Mouse (Mus musculus): Measurements from ENCODE around the gene Iqsec3. TPM values are rescaled to one million over a fixed set of nuclear protein-coding genes. Genes with fewer than 3 reads are reported as not detected.

The Iqsec3 gene
- total RNA-seq, 2 experiments from 2014 or later, result 47.8 to 49.0 TPM

DNA sequence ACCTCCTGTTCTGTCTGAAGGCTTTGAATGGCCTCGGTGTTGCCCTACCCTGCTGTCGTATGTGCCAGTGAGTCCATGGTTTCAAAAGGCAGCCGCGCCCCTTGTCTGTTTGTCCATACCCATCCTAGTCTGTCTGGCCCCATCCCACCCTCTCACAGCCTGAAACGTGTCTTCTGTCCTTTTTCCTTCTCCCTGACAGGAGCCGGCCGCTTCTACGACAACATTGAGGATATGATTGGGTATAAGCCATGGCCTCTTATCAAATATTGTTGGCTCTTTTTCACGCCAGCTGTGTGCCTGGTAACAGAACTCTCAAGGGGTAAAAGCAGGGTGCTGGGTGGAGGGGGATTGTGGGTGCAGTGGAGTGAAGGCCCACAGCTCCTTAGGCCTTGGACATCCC lies 137.6 kb downstream of the Iqsec3 start:
- intact Hi-C loops (cut with DNase I), result loop anchor here (5.0 kb wide), 1 partner anchor 196 kb away; no protein-coding TSS in a partner anchor

DNA sequence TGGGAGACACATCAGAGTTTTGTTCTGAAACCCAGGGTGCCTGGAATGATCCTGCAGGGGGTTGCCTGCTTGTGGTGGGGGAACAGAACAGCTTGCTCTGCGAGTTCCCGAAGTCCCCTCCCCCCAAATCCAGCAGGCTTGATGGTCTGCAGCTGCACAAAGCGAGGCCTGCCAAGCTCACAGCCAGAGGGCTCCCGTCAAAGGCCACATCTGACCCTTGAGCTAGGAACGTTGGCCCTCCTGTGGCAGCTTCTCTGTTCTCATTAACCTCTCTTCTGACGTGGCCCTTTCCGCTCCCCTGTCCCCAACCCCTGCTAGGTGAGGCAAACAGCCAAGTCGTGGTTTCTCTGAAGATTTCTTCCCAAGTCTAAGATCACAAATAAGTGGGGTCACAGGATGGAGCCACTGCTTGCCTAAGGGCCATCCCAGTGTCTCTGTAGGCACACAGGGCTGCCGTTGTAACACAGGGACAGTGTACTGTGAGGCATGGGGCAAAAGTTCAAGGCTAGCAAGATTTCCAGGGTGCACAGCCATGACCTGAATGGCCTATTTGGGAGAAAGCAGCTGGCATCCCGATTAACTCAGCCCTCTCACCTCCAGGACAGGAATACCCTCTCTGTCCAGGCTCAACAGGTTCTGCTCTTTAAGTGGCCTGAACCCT lies 143.5 kb downstream of the Iqsec3 start:
- peak in 1 of 2 experiments; percentile 87 for DNase-seq (ENCODE audit: extremely low spot score in 1 of 2, low spot score in 2 of 2)
- intact Hi-C loops (cut with DNase I), result no loop called here

More for the DNA sequence above, 137.6 kb downstream of the Iqsec3 start:
- DNase-seq (ENCODE audit: extremely low spot score in 1 of 2, low spot score in 2 of 2), result no peak

DNA sequence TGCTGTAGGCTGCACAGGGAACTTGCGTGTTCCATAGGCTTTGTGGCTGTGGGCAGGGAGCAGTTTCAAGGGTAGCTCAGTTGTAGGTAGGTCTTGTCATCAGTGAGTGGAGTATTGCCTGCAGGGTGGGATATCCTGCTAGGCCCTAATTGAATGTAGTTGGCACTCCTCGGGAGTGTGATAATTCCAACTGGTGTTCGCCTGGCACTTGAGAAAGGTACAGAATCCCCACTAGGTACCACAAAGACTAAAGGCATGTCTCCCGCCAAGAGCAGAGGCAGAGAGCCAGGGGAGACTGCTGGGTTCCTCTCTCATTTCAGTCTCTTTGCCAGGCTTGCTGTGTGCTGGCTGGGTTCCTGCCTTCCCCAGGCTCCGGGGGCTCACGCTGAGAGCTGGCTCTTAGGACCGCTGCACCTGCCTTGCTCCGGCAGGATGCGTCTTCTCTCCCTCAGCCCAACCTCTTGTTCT lies 145.0 kb downstream of the Iqsec3 start:
- peak; percentile 42 to 81 for DNase-seq (ENCODE audit: extremely low spot score in 1 of 2, low spot score in 2 of 2)

DNA sequence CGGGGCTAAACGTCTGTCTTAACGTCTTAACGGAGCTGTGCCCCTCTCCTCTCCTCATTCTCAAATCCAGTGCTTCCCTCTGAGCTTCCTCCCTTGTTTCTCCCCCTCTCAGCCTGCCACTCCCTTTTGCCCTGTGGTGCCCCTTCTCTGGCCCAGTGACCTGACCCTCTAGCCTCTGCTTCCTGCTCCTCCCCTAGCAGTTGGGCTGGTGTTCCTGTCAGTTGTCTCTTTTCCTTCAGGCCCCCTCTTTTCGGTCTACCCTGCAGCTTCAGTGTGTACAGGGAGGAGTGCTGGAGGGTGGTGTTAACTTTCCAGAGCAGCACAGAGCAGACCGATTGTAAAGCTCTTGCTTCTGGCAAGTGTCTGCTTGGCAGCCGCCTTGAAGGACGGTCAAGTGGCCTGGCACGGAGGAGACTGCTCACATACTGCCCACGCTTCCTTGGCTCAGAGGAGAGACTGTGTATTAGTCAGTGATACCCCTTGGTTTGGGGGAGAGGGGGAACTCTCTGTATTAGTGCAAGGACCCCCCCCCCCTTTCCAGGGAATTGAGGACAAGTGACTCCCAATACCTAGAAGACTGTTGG lies 146.9 kb downstream of the Iqsec3 start:
- intact Hi-C loops (cut with DNase I), result no loop called here
- DNase-seq (ENCODE audit: extremely low spot score in 1 of 2, low spot score in 2 of 2), result no peak

More for the DNA sequence above, 145.0 kb downstream of the Iqsec3 start:
- intact Hi-C loops (cut with DNase I), result no loop called here

DNA sequence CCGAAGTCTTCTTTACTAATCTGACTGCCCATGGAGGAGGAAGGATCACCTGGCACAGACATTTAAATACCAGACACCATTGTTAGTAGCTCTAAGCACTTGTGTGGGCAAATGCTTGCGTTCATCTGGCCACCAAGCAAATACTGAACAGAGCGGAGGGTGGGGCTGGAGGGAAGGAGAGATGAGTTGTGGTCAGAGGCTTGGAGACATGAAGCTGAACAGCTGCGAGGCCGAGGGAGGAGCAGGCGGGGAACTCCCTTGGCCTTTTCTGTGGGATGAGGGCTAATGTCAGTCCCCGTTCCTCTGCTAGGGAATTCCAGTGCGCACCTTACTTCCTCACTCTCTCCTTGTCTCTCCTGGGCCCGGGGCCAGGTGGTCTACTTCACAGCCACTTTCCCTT lies 147.7 kb downstream of the Iqsec3 start:
- no peak for DNase-seq (ENCODE audit: extremely low spot score in 1 of 2, low spot score in 2 of 2)
- intact Hi-C loops (cut with DNase I), result no loop called here

DNA sequence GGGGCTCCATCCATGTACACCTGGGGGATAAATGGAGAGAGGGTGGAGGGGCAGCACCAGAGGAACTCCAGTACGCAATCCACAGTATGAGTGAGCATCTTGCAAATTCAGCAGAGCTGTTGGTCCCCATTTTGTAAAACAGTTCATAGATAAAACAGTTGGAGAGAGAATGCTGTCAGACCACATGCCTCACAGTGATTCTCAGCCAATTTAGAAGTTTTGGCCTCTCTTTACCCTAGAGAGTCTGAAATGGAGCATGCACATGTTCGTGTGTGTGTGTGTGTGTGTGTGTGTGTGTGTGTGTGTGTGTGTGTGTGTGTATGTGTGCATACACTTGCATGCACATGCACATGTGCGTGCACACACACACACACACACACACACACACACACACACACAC lies 148.2 kb downstream of the Iqsec3 start:
- intact Hi-C loops (cut with DNase I), result no loop called here
- DNase-seq (ENCODE audit: extremely low spot score in 1 of 2, low spot score in 2 of 2), result no peak

Small RNA genes lying within 50 kb of the gene (microRNA-seq; reads per million reads assigned to microRNA genes)
- not detected for gene Gm24855

Other genes with a start within 250 kb of the Iqsec3 start
- under 1 TPM in 1 of 2 experiments, not detected in 1; 0.19 TPM for gene Usp18, start 227.8 kb downstream of the Iqsec3 start, total RNA-seq (2021)
- 10 to 100 TPM; 14.5 to 17.8 TPM for gene Slc6a13, start 173.5 kb downstream of the Iqsec3 start, total RNA-seq (2021)
- 1 to 10 TPM; 1.5 to 1.7 TPM for gene Slc6a12, start 130.6 kb downstream of the Iqsec3 start, total RNA-seq (2021)
- gene A2m, start 161.7 kb upstream of the Iqsec3 start, total RNA-seq (2021), result 1 to 10 TPM; 3.0 to 3.2 TPM

Data from left cerebral cortex, postnatal 10 days (tissue).